Mouse (Mus musculus): ENCODE results near the gene Rere. TPM values are rescaled to one million over a fixed set of nuclear protein-coding genes. Genes with fewer than 3 reads are reported as not detected.
"Not testable (repeated sequence)": the region's sequence is repeated elsewhere in the genome, so short reads cannot be mapped to it uniquely, and the experiment has no call there.

The Rere gene
- total RNA-seq, 2 experiments from 2014 or later = 22.7 to 78.8 TPM

DNA sequence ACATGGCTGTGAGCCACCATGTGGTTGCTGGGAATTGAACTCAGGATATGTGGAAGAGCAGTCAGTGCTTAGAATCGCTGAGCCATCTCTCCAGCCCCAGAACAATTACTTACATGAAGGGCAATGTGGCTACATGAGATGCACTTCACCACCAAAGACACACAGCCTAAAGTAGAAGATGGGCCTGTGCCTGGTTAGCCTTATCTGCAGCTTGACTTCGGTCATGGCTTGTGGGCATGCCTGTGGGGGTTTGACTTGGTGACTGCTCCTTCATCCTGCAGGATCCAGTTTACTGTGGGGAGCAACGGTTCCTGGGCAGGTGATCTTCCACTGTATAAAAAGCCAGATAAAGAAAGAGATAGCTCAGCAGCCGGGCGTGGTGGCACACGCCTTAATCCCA is 196.6 kb downstream of the Rere start:
- no peak for ATAC-seq (replicated peaks; ENCODE audit: poor library complexity, severe bottlenecking)

DNA sequence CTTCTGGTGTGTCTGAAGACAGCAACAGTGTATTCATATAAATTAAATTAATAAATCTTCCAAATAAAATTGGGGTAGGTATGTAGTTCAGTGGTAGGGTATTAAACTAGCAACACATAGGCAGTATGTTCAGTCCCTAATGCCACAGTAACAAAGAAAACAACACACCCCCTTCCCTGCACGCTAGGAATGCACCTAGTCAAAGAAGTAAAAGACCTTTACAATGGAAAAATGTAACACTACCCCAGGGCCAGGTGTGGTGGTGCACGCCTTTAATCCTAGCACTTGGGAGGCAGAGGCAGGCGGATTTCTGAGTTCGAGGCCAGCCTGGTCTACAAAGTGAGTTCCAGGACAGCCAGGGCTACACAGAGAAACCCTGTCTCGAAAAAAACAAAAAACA is 201.6 kb downstream of the Rere start:
- ATAC-seq (replicated peaks; ENCODE audit: poor library complexity, severe bottlenecking) = not testable (repeated sequence)

DNA sequence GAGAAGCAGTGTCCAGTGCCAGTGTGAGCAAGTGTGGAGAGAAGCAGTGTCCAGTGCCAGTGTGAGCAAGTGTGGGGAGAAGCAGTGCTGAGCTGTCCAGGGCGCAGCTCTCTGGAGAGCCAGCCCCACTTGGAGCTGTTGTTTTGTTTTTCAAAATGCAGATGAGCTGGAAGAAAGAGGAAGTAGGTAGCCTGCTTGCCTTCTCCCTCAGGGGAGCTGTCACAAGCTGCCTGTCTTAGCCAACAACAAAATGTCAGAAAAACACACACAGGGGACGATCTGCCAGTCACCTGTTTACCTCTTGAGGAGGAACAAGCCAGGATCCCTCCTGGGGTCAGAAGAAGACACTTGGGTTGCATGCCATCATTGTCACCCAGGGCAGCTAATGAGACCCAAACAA is 204.7 kb downstream of the Rere start:
- peak; percentile 81 for ATAC-seq (replicated peaks; ENCODE audit: poor library complexity, severe bottlenecking)

DNA sequence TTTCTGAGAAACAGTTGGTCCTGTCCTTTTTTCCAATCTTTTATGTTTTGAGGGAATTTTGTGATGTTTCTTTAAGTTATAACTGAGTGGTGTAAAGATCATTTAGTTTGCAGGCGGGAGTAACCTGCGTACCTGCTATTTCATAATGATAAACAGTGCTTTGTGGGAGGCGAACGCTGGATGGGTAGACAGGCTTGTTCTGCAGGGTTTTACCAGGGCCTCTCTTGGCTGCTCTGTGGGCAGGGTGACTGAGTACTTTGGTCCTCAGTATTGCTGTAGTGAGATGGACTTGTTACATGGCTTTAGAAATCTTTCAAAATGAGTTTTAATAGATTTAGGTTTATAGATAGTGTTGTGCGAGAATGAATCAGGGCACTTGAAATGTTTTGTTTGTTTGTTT is 205.7 kb downstream of the Rere start:
- no peak for ATAC-seq (replicated peaks; ENCODE audit: poor library complexity, severe bottlenecking)

DNA sequence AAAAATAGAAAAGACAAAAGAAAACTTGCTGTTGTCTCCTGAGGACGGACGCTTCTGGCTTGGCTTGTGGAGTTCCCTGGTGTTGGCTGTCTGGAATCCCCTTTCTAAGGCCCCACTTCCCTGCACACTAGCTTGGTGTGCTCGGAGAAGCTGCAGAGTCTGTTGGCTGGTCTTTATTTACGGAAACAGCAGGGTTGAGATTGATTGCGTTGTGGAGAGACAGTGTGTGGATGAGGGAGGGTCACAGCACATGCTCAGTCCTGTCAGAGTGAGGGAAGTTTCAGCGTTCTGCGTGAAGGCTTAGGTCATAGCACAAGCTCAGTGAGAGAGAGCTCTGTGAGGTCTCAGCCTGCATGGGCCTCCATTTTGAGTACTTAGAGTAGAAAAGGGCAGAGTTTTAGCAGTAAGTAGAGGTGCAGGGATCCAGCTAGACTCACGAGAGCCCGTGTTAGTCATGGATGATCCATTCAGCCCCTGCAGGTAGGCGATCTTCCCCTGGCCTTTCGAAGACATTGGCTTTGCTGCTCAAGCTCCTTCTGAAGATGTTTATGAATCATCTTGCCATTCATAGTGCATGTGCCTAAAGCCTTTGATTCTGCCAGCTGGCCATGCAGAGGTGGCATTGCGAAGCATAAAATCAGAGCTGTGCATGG is 206.8 kb downstream of the Rere start:
- ATAC-seq (replicated peaks; ENCODE audit: poor library complexity, severe bottlenecking) = peak; percentile 83

DNA sequence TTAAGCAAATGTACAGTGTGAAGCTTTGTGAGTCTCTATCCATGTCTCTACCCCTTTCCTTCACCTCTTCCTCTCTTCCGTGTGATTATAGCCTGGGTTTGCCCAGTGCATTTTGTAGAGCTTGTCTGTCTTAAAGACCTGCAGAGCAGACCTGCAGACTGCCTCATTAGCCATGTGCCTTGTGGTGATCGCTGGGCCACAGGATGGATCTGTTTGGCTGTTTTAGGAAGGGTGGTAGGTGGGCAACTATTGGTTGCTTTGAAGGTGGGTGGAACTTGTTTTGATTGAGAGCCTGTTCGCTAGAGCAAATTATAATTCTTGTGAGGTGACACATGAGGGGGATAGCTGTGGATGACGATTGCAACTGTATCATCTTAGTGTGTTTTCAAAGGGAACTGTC is 207.3 kb downstream of the Rere start:
- no peak for ATAC-seq (replicated peaks; ENCODE audit: poor library complexity, severe bottlenecking)

DNA sequence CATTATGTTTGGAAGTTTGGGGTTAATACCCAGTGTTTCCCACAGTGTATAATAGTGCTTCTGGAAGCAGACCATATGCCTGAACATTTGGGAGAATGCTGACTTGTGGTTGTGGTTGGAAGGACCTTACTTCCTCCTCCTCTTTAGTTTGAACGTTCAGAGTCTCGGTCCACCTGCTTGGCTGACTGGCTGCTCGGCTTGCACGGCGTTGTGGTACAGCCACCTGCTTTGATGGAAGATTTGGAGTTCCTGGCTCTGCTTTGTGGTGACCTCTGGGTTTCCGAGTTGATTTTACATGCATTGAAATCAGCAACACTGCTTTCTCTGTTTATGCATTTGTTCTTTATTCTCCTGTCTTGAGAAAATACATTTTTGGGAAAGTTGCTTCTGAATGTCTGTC is 208.6 kb downstream of the Rere start:
- ATAC-seq (replicated peaks; ENCODE audit: poor library complexity, severe bottlenecking) = peak; percentile 48

DNA sequence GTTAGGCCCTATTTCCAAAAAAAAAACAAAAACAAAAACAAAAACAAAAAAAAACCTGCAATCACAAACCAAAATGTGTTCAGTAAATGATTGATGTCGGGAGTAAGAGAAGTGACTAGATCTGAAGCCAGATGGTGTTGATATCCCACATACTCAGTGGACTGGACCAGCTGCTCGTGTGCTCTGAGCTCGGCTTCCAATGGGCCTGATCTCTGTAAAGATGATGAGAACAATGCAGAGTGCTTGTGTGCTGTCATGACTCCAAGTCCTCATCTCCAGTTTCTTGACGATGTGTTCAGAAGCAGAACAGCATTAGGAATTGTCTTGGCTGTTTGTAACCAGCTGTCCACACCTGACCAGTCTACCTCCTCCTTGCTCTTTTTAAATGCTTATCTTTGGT is 210.3 kb downstream of the Rere start:
- ATAC-seq (replicated peaks; ENCODE audit: poor library complexity, severe bottlenecking) = no peak

DNA sequence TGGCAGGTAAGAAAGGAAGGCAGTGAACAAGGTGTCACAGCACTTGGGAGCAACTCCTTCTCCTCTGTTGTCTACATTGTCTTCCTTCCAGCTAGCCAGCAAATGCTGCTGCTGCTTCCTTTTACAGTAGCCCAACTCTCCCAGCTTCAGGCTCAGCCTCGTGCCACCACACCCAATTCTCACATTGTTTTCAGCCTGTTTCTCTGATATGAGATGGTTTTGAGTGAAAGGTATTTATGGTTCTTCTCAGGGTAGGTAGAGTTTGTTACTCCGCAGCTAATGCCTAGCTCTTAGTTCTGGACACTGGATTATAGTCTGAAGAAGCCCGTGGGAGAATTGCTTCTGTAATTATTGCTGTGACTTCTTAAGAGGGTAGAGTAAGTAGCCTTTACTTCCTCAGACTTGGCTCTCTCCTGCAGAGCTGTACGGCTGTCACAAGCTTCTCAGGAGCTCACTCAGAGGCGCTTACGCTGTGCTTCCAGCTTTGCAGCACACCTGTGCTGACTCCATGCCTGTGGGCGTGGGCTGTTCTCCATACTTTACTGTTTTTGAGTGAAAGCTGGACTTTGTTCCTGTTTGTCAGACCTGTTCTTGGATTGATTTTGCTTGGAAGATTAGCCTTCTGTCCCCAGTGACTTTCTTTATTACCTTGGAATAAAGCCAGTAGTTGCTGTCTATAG is 212.0 kb downstream of the Rere start:
- ATAC-seq (replicated peaks; ENCODE audit: poor library complexity, severe bottlenecking) = no peak

DNA sequence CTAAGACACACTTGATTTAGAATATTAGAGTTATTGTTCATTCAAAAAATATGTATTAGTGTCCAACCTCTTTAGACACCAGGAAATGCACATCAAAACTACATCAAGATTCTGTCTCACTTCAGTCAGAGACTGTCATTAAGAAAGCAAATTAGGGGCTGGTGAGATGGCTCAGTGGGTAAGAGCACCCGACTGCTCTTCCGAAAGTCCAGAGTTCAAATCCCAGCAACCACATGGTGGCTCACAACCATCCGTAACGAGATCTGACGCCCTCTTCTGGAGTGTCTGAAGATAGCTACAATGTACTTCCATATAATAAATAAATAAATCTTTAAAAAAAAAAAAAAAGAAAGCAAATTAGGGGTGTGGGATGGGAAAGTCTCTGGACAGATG is 212.5 kb downstream of the Rere start:
- ATAC-seq (replicated peaks; ENCODE audit: poor library complexity, severe bottlenecking) = not testable (repeated sequence)

DNA sequence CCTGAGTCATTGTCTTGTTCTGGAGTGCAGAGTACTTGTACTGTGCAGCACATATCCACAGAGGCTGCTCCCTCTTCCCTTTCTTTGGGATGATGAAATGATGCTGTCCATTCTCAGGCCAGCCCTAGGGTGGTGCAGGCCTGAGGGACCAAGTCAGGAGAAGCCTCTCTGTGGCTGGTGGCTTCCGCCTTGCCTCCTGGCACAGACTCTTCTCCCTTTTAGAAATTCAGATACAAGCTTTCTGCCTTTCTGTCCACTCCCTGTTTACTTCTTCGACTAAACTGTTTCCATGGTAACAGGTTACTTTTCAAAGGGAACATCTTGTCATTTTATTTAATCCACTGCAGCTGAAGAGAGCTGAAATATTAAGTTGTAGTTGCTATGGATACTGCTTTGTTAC is 214.1 kb downstream of the Rere start:
- peak; percentile 72 for ATAC-seq (replicated peaks; ENCODE audit: poor library complexity, severe bottlenecking)

DNA sequence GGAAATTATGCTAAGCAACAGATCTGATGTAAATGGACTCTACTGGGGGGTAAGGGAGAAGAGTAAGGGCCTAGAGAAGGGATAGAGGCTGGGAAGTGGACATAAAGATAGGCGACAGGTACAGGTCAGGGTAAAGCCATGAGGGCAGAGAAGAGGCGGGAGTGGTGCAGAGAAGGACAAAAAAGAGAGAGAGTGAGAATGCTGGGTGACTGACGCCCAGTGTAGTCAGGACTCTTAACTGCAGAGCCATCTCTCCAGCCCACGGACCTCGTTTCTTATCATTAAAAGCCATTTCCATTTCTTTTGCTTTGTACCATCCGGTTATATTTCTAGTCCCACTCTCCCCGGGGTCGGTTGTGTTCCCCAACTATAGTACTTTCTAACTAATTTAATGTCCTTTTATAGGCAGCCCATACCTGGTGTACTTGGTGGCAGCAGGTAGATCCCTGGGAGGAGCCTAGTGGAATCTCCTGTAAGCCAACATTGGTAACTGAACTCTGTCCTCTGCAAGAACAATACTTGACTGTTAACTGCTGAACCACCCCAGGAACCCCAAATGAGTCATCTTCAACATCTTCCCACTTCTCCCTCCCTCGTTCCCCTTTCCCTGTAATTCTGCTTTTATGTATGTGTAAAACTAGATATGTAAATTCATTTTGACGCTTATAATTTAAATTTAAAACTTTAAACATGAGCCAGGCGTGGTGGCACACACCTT is 223.0 kb downstream of the Rere start:
- ATAC-seq (replicated peaks; ENCODE audit: poor library complexity, severe bottlenecking) = peak; percentile 26; the same call in 1 of the 2 replicates

DNA sequence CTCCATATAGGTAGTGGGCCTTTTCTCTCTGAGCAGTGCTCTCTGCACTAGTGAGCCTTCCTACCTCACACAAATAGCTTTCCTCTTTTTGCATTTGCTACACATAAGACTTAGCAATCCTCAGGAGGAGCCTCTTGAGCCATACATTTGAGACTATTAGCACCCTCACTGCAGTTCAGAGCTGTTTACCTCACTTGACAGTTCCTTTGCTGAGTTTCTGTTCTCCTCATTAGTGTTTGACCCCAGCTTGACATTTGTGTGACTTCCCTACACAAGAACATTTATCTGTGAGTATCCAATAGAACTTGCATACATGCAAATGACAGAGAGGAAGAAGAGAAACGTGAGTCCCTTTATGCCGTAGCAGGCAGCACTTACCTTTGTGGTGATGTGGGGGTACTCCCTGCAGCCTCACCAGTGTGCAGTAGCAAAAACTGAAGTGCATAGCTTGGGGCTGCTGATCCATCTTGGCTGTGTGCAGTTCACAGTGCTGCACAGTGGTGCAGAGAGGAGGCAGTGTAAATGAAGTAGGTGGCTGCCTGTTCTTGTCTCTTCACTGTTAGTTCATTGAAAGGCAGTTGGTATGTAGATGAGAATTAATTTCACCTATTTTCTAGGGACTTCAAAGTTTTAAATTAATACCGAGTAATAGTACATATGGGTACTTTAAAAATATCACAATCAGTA is 227.7 kb downstream of the Rere start:
- peak; percentile 76 for ATAC-seq (replicated peaks; ENCODE audit: poor library complexity, severe bottlenecking)

DNA sequence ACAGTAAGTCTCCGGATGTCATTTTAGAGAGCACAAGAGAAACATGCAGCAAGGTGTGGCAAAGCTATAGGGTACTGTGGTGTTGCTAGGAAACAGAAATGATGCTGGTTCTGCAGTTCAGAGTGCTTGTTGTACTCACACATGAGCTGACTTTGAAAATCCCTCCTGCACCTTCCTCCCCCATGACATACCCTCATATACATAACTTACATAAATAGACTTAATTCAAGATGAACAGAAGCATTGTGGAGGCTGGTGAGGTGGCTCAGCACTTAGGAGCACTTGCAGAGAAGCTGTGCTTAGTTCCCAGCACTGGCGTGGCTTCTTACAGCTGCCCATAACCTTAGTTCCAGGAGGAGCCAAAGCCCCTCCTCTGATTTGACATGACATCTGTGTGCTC is 228.6 kb downstream of the Rere start:
- no peak for ATAC-seq (replicated peaks; ENCODE audit: poor library complexity, severe bottlenecking)

DNA sequence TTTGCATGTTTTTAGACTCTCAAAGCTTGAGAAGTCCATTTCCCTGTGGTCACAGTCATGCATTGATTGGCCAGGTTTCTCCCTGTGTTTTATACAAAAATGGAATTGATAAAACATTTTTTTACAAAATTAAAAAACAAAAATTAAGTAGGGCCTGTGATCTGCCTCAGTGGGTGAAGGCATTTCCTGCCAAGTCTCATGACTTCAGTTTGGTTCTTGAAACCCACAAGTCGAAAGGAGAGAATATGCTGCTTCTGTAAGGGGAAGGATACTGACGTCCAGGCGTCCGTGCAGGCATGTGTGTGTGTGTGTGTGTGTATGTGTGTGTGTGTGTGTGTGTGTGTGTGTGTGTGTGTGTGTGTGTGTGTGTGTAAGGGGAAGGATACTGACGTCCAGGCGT is 231.9 kb downstream of the Rere start:
- not testable (repeated sequence) for ATAC-seq (replicated peaks; ENCODE audit: poor library complexity, severe bottlenecking)

DNA sequence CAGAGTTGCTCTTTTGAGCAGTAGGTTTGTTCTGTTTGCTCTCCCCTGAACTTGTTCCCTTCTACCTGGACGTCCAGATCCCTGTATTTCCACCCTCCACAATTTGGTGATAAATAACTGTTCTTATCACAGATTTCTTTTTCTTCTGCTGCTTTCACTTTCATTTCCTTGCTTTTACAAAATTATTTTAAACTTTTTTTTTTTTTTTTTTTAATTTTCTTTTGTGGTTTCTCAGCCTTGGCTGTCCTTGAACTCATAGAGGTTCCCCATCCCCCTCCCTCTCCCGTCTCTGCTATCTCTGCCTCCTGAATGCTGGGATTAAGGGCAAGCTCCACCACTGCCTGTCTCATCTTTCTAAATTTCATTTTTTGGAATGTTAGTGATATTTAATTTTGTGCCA is 234.8 kb downstream of the Rere start:
- ATAC-seq (replicated peaks; ENCODE audit: poor library complexity, severe bottlenecking) = no peak

DNA sequence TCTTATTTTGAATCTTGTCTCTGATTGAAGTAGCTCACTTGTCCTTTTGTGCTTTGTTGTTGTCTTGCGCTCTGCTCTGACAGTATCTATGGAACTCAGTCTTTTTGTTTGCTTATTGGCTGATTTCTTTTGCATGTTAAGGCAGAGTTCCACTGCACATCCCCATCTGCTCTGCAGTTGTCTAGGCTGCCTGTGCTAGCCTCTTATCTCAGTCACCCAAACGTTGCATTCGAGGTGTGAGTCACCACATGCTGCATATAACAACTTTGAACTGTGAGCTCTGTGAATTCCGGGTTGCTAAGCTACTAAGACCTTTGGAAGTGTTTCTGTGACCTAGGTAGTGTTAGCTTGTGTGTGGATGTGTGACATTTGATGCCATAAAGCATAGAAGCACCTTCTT is 235.9 kb downstream of the Rere start:
- no peak for ATAC-seq (replicated peaks; ENCODE audit: poor library complexity, severe bottlenecking)

DNA sequence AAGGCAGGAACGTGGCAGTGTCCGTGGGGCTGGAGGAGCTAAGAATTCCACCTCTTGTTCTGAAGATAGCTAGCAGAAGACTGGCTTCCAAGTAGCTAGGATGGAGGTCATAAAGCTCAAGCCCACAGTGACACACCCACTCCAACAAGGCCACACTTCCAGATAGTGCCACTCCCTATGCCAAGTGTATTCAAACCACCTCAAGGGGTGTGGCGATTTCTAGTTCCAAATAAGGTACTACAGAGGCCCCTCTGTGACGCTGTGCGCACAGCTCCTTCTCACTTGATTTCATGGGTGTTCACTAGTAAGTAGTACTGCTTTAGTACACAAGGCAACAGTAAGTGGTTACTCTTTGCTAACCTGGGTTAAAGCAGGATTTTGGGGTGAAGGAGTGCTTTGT is 237.4 kb downstream of the Rere start:
- no peak for ATAC-seq (replicated peaks; ENCODE audit: poor library complexity, severe bottlenecking)

DNA sequence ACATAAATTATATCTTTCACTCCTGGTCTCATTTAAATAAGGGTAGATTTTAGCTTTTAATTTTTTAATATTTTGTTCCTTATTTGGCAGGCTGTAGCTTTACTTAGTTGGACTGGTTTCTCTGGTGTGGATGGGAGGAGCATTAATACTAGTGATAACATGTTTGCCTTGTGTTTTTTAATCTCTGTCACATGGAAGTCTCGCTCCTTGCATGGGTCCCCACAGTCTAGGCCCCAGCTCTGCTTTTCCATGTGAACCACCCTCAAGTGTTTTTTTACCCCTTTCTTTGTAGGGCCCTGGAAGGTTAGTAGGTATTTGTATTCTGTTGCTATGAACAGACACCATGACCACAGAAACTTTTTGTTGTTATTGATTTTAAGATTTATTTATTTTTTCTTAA is 238.6 kb downstream of the Rere start:
- ATAC-seq (replicated peaks; ENCODE audit: poor library complexity, severe bottlenecking) = no peak

DNA sequence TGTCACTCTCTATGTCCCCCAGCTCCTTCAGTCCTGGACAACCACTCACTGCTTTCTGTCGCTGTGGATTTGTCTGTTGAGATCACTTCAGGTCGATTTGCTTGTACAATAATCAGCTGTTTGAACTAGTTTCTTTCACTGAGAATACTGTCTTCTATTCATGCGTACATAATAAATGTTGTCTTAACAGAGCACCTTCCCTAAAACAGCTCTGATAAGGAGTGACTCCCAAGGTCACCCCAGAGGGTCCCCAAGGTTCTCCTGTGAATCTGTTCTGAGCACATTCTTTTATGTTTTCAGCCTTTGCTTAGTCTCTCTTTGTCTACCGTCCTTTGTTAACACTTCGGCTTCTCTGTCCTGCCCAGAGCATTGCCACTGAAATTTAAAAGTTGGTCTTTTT is 241.0 kb downstream of the Rere start:
- ATAC-seq (replicated peaks; ENCODE audit: poor library complexity, severe bottlenecking) = no peak

DNA sequence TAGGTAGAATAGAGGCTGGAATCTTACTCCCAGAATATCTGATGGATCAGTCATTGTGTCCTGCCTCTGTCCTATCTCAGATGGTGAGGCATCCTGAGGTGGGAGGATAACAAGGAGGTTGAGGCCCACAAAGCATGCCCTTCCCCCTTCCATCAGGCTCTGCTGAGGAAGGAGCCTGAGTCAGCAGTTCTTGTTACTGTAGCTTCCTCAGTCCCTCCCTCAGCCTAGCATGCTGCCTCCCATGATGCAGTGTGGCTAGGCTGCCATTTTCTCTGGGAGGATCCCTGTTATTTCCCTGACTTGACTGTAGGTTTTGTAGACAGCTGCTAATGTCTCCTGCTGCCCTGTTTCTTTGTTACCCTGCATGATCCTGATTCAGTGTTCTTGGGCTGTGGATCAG is 241.9 kb downstream of the Rere start:
- peak; percentile 27; the same call in 1 of the 2 replicates for ATAC-seq (replicated peaks; ENCODE audit: poor library complexity, severe bottlenecking)
